Mouse (Mus musculus): ENCODE measurements around the gene Cadm1. TPM values are rescaled to one million over a fixed set of nuclear protein-coding genes. Genes with fewer than 3 reads are reported as not detected.

Cadm1 gene
- polyA plus RNA-seq, 1 experiment = 70.3 TPM

GRCm38 (mm10) chr9:47858134-47858533 is 328.2 kb downstream of the Cadm1 start:
- Histone ChIP-seq H3K4me3 (ENCODE audit: low read depth, low read length) (no peak overlapping the region), H3K9me3 (replicated peaks; ENCODE audit: control insufficient read depth, insufficient read depth, low read length, poor library complexity, severe bottlenecking) (no peaks in the 10 kb centered on the region), H3K36me3 (ENCODE audit: control insufficient read depth, insufficient read depth, low read length, poor library complexity, severe bottlenecking) (no peaks in the 10 kb centered on the region), H3K27me3 (ENCODE audit: control insufficient read depth, insufficient read depth, low read length, poor library complexity, severe bottlenecking) (no peaks in the 10 kb centered on the region), H3K9ac (ENCODE audit: low read depth, poor library complexity, severe bottlenecking) (no peak overlapping the region), H3K27ac (ENCODE audit: insufficient read depth, low read length) (no peak overlapping the region), H3K4me1 (ENCODE audit: control insufficient read depth, insufficient read depth, low read length) (no peaks in the 10 kb centered on the region)
- TF ChIP-seq CTCF (IDR thresholded peaks at IDR 0.05; ENCODE audit: low read depth, low read length) = no peak
- TF ChIP-seq POLR2A (IDR thresholded peaks at IDR 0.05; ENCODE audit: insufficient read depth, low read length) = no peak
- no peak for TF ChIP-seq EP300 (IDR thresholded peaks at IDR 0.05; ENCODE audit: insufficient read depth, low read depth, low read length)

DNA sequence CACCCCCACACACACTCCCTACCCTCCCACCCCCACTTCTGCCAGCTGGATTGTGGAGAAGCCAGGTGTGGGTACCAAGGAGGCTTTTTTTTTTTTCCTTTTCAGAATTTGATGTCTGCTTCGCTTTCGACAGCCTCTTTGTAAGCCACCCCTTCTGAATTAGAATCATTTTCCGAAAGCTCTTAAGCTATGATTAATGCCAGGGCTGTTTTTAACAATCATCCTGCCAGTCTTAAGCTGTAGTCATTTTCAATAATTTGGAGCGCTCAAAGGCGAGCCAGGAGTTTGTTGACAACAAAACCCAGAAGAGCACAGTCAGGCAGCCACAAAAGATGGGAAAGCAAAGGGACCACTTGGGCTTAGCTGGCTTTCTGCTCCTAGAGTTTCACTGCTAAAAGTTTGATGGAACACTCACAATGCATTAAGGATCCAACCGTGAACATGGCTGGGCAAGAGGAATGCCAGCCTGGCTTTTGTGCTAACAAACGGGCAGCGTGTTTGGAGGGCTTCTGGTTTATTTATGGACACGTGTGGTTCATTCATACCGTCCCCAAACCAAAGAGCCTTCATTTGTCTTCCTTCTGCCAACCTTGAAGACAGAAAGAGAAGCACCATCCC is 328.9 kb downstream of the Cadm1 start:
- Histone ChIP-seq H3K9me3 (replicated peaks; ENCODE audit: control insufficient read depth, insufficient read depth, low read length, poor library complexity, severe bottlenecking) (no peaks in the 10 kb centered on the region), H3K27me3 (ENCODE audit: control insufficient read depth, insufficient read depth, low read length, poor library complexity, severe bottlenecking) (no peaks in the 10 kb centered on the region), H3K36me3 (ENCODE audit: control insufficient read depth, insufficient read depth, low read length, poor library complexity, severe bottlenecking) (no peaks in the 10 kb centered on the region), H3K9ac (ENCODE audit: low read depth, poor library complexity, severe bottlenecking) (no peak overlapping the region), H3K4me3 (ENCODE audit: low read depth, low read length) (no peak overlapping the region), H3K4me1 (ENCODE audit: control insufficient read depth, insufficient read depth, low read length) (no peaks in the 10 kb centered on the region), H3K27ac (ENCODE audit: insufficient read depth, low read length) (no peak overlapping the region)
- no peak for TF ChIP-seq CTCF (IDR thresholded peaks at IDR 0.05; ENCODE audit: low read depth, low read length)
- no peak for TF ChIP-seq EP300 (IDR thresholded peaks at IDR 0.05; ENCODE audit: insufficient read depth, low read depth, low read length)
- TF ChIP-seq POLR2A (IDR thresholded peaks at IDR 0.05; ENCODE audit: insufficient read depth, low read length) = no peak

DNA sequence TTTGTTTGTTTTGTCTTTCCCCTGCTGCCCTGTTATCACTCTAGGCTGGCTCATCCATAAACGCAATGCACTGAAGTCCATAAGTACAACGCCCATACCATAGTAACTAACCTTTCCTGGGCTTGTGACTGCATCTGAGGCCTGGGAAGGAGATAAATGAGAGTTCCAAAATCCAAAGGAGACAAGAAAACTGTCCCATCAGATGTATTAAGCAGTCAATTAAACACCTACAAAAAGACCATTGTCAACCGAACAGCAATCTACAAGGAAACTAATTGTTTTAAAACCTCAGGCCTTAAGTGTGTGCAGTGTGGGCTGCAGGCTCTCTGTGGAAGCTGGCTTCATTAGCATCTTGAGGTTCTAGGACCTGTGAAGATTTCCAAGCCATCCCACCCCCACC is 331.0 kb downstream of the Cadm1 start:
- H3K27me3 ChIP-seq (ENCODE audit: control insufficient read depth, insufficient read depth, low read length, poor library complexity, severe bottlenecking) = no peaks in the 10 kb centered on the region
- H3K36me3 ChIP-seq (ENCODE audit: control insufficient read depth, insufficient read depth, low read length, poor library complexity, severe bottlenecking) = no peaks in the 10 kb centered on the region
- H3K9me3 ChIP-seq (replicated peaks; ENCODE audit: control insufficient read depth, insufficient read depth, low read length, poor library complexity, severe bottlenecking) = no peaks in the 10 kb centered on the region
- H3K4me1 ChIP-seq (ENCODE audit: control insufficient read depth, insufficient read depth, low read length) = no peaks in the 10 kb centered on the region
- H3K27ac ChIP-seq (ENCODE audit: insufficient read depth, low read length) = no peak overlapping the region
- no peak for TF ChIP-seq CTCF (IDR thresholded peaks at IDR 0.05; ENCODE audit: low read depth, low read length)
- no peak for TF ChIP-seq POLR2A (IDR thresholded peaks at IDR 0.05; ENCODE audit: insufficient read depth, low read length)
- no peak for TF ChIP-seq EP300 (IDR thresholded peaks at IDR 0.05; ENCODE audit: insufficient read depth, low read depth, low read length)
- H3K9ac ChIP-seq (ENCODE audit: low read depth, poor library complexity, severe bottlenecking) = no peak overlapping the region
- H3K4me3 ChIP-seq (ENCODE audit: low read depth, low read length) = no peak overlapping the region

GRCm38 (mm10) chr9:47861783-47862182 is 331.8 kb downstream of the Cadm1 start:
- Histone ChIP-seq H3K36me3 (ENCODE audit: control insufficient read depth, insufficient read depth, low read length, poor library complexity, severe bottlenecking) (no peaks in the 10 kb centered on the region), H3K4me3 (ENCODE audit: low read depth, low read length) (no peak overlapping the region), H3K9ac (ENCODE audit: low read depth, poor library complexity, severe bottlenecking) (no peak overlapping the region), H3K27ac (ENCODE audit: insufficient read depth, low read length) (no peak overlapping the region), H3K27me3 (ENCODE audit: control insufficient read depth, insufficient read depth, low read length, poor library complexity, severe bottlenecking) (no peaks in the 10 kb centered on the region), H3K9me3 (replicated peaks; ENCODE audit: control insufficient read depth, insufficient read depth, low read length, poor library complexity, severe bottlenecking) (no peaks in the 10 kb centered on the region), H3K4me1 (ENCODE audit: control insufficient read depth, insufficient read depth, low read length) (no peaks in the 10 kb centered on the region)
- TF ChIP-seq EP300 (IDR thresholded peaks at IDR 0.05; ENCODE audit: insufficient read depth, low read depth, low read length) (no peak), POLR2A (IDR thresholded peaks at IDR 0.05; ENCODE audit: insufficient read depth, low read length) (no peak), CTCF (IDR thresholded peaks at IDR 0.05; ENCODE audit: low read depth, low read length) (no peak)

DNA sequence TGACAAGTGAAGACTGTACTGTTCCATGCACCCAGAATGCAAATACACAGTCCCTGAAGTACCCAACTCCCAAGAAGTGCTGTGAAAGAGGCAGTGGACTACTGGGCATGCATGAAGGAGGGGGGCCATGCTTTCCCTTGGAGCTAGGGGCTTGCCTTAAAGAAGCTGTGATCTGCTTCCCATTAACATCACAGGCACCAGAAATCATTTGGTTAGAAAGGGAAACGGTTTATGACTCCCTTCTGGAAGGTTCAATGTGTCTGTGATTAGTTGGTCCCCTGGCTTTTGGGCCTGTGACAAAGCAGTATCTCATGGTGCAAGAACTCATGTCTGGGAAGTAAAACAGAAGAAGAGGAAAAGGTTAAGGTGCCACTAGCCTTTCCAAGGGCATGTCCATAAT is 336.0 kb downstream of the Cadm1 start:
- Histone ChIP-seq H3K4me3 (ENCODE audit: low read depth, low read length) (no peak overlapping the region), H3K27me3 (ENCODE audit: control insufficient read depth, insufficient read depth, low read length, poor library complexity, severe bottlenecking) (no peaks in the 10 kb centered on the region), H3K4me1 (ENCODE audit: control insufficient read depth, insufficient read depth, low read length) (no peaks in the 10 kb centered on the region), H3K27ac (ENCODE audit: insufficient read depth, low read length) (no peak overlapping the region), H3K9ac (ENCODE audit: low read depth, poor library complexity, severe bottlenecking) (no peak overlapping the region), H3K36me3 (ENCODE audit: control insufficient read depth, insufficient read depth, low read length, poor library complexity, severe bottlenecking) (no peaks in the 10 kb centered on the region), H3K9me3 (replicated peaks; ENCODE audit: control insufficient read depth, insufficient read depth, low read length, poor library complexity, severe bottlenecking) (no peaks in the 10 kb centered on the region)
- no peak for TF ChIP-seq POLR2A (IDR thresholded peaks at IDR 0.05; ENCODE audit: insufficient read depth, low read length)
- no peak for TF ChIP-seq CTCF (IDR thresholded peaks at IDR 0.05; ENCODE audit: low read depth, low read length)
- TF ChIP-seq EP300 (IDR thresholded peaks at IDR 0.05; ENCODE audit: insufficient read depth, low read depth, low read length) = no peak

DNA sequence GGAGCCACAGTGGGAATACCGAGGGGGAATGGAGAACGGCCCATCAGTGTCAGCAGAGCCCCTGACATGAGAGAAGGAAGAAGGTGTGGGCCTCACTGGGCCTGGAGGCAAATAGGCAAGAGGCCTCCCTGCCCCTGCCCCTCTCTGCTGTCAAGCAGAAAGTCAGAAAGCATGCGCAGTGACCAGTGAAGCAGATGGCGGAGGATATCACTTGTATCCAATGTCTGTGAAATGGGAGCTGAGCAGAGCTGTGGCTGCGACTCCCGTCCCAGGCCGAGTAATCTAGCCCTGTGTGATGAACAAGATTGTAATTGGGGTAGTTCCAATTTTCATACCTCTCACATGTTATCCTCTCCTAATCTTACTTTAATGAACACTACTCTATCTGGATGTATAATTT is 337.5 kb downstream of the Cadm1 start:
- no peaks in the 10 kb centered on the region for H3K27me3 ChIP-seq (ENCODE audit: control insufficient read depth, insufficient read depth, low read length, poor library complexity, severe bottlenecking)
- no peaks in the 10 kb centered on the region for H3K36me3 ChIP-seq (ENCODE audit: control insufficient read depth, insufficient read depth, low read length, poor library complexity, severe bottlenecking)
- H3K4me3 ChIP-seq (ENCODE audit: low read depth, low read length) = no peak overlapping the region
- no peak overlapping the region for H3K27ac ChIP-seq (ENCODE audit: insufficient read depth, low read length)
- H3K9me3 ChIP-seq (replicated peaks; ENCODE audit: control insufficient read depth, insufficient read depth, low read length, poor library complexity, severe bottlenecking) = no peaks in the 10 kb centered on the region
- H3K9ac ChIP-seq (ENCODE audit: low read depth, poor library complexity, severe bottlenecking) = no peak overlapping the region
- no peaks in the 10 kb centered on the region for H3K4me1 ChIP-seq (ENCODE audit: control insufficient read depth, insufficient read depth, low read length)
- no peak for TF ChIP-seq CTCF (IDR thresholded peaks at IDR 0.05; ENCODE audit: low read depth, low read length)
- TF ChIP-seq EP300 (IDR thresholded peaks at IDR 0.05; ENCODE audit: insufficient read depth, low read depth, low read length) = no peak
- no peak for TF ChIP-seq POLR2A (IDR thresholded peaks at IDR 0.05; ENCODE audit: insufficient read depth, low read length)

All from ES-Bruce4 (cell line).